ENCODE assay signal across 9 mouse cellular contexts in the genomic region with DNA sequence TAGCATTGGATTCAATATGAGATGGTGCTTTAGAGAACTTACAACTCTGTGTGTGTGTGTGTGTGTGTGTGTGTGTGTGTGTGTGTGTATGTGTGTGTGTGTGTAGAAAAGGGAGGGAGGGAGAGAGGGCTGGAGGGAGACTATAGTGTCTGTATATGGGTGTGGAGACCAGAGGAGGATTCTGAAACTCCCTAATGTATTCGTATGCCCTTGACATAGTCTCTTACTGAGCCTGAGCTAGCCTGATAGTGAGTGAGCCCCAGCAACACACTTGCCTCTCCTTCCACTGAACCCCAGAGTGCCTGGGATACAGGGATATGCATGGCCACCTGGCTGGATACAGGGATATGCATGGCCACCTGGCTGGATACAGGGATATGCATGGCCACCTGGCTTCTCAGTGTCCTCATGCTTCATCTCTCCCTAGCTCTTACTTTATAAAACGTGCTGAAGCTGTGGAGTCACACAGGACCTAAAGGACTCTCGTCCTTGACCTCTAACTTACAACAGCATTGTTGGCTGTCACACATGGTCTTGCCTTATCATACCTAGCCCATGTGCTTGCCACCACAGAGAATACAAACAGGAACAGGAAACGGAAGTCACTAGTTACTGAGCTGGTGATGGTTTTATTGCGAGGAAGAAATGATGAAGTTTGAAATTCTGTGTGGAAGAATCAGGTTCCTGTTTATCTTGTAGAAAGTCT.
A peak's percentile ranks its signal among the peaks of the same experiment; 100 is the strongest.
DNase-seq lines count a peak whose midpoint lies in the region; ATAC-seq and TF ChIP-seq lines count a peak whose summit lies in the region.
"Had no signal": no experiment of that assay in that cellular context is flagged by ENCODE, and none has a peak within 500 bp of the region (broad histone marks: within the 10 kb centered on the region; RNA-seq: fewer than 3 reads in every experiment).

No protein-coding gene starts in this region.

- no peak; the same call in 1 of the 2 replicates for ATAC-seq in lung, embryonic 16.5 days (ENCODE audit: low read depth)

- H3K9me3 ChIP-seq in lung, embryonic 16.5 days (ENCODE audit: control insufficient read depth, low read length) = no peaks in the 10 kb centered on the region

- H3K4me3 ChIP-seq in cerebellum, adult 2 months (replicated peaks; ENCODE audit: insufficient read depth, low read depth, low read length) = no peak overlapping the region
- no peak overlapping the region for H3K4me3 ChIP-seq in lung, embryonic 16.5 days (ENCODE audit: low read length)
- H3K4me3 ChIP-seq in olfactory bulb, adult 2 months (ENCODE audit: insufficient read depth, low read depth, low read length) = no peak overlapping the region

- H3K27me3 ChIP-seq in cerebellum, adult 2 months (ENCODE audit: control insufficient read depth, insufficient read depth, low read length) = no peaks in the 10 kb centered on the region
- H3K27me3 ChIP-seq in lung, embryonic 16.5 days (ENCODE audit: control insufficient read depth, insufficient read depth, low read depth, low read length) = no peaks in the 10 kb centered on the region

- no peak overlapping the region for H3K4me2 ChIP-seq in lung, embryonic 16.5 days (ENCODE audit: low read depth, low read length)

- TF ChIP-seq POLR2A in cerebellum, adult 2 months (IDR thresholded peaks at IDR 0.05; ENCODE audit: borderline replicate concordance, insufficient read depth, low read length) = no peak
- TF ChIP-seq POLR2A in olfactory bulb, adult 2 months (IDR thresholded peaks at IDR 0.05; ENCODE audit: insufficient read depth, low read depth, low read length) = no peak

- H3K9ac ChIP-seq in lung, embryonic 16.5 days (ENCODE audit: low read length) = no peak overlapping the region; the same call in 1 of the 2 replicates

- no peak for DNase-seq in cerebellum, adult 2 months
- no peak for DNase-seq in cerebellum, adult 11 months
- DNase-seq in lung, postnatal 10 days = no peak
- peak; percentile 89 for DNase-seq in induced T-regulatory cell, adult 2 months (ENCODE audit: low read depth)
- no peak for DNase-seq in urinary bladder, postnatal 25 days (ENCODE audit: low spot score)
- no peak for DNase-seq in urinary bladder, adult 2 months (ENCODE audit: low spot score)
- DNase-seq: kidney, adult 9 months had no signal

- H3K27ac ChIP-seq in cerebellum, adult 2 months (ENCODE audit: insufficient read depth, low read length) = peak overlapping the region; percentile 50; the same call in 1 of the 2 replicates
- H3K27ac ChIP-seq in lung, embryonic 16.5 days (ENCODE audit: low read length) = peak overlapping the region; percentile 30; the same call in 1 of the 2 replicates
- H3K27ac ChIP-seq in olfactory bulb, adult 2 months (ENCODE audit: insufficient read depth, low read depth, low read length) = peak overlapping the region; percentile 42; the same call in 1 of the 2 replicates

- TF ChIP-seq CTCF in cerebellum, adult 2 months (IDR thresholded peaks at IDR 0.05; ENCODE audit: borderline replicate concordance, insufficient read depth, low read depth, low read length) = no peak
- TF ChIP-seq CTCF in olfactory bulb, adult 2 months (IDR thresholded peaks at IDR 0.05; ENCODE audit: insufficient read depth, low read depth, low read length) = no peak

- WGBS in cerebellum, adult 2 months = 80% methylated on average over 5 of the region's 5 CpGs
- 45% methylated on average over 5 of the region's 5 CpGs for WGBS in lung, embryonic 16.5 days
- WGBS in olfactory bulb, adult 2 months = 82% methylated on average over 5 of the region's 5 CpGs

- no peaks in the 10 kb centered on the region for H3K36me3 ChIP-seq in lung, embryonic 16.5 days (ENCODE audit: control insufficient read depth, insufficient read depth, low read length)

- H3K4me1 ChIP-seq in cerebellum, adult 2 months (ENCODE audit: control insufficient read depth, insufficient read depth, low read length) = peaks cover 21% of the 10 kb centered on the region
- H3K4me1 ChIP-seq in lung, embryonic 16.5 days (replicated peaks; ENCODE audit: control insufficient read depth, insufficient read depth, low read length) = peaks cover 25% of the 10 kb centered on the region
- peaks cover 12% of the 10 kb centered on the region for H3K4me1 ChIP-seq in olfactory bulb, adult 2 months (ENCODE audit: control insufficient read depth, insufficient read depth, low read length)
